ENCODE assay signal across 13 mouse cellular contexts in the genomic region with DNA sequence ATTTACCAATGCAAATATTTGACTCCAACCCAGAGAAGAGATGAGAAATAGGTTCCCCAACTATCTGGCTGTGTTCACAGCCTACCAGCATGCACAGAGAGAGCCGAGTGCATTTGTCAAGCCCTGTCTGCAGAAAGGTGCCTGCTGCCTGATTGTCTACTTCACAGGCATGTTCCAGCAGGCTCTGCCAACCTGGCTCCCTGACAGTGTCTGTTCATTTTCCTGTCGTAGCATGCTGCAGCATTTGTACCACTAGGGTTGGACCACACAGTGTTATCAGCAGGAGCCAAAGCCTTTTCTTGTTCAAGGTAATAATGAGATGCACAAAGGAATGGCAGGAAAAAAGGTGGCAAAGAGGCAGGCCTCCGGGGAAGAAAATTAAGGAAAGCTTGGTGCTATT.
A peak's percentile ranks its signal among the peaks of the same experiment; 100 is the strongest.
DNase-seq lines count a peak whose midpoint lies in the region; ATAC-seq lines count a peak whose summit lies in the region.
"Had no signal": no experiment of that assay in that cellular context is flagged by ENCODE, and none has a peak within 500 bp of the region (broad histone marks: within the 10 kb centered on the region; RNA-seq: fewer than 3 reads in every experiment).

No protein-coding gene starts in this region.

- intact Hi-C loops in heart, postnatal 36 days (cut with DNase I), result no loop called here

- no peaks in the 10 kb centered on the region for H3K27me3 ChIP-seq in embryonic facial prominence, embryonic 14.5 days (replicated peaks; ENCODE audit: control insufficient read depth, insufficient read depth, low read length)
- H3K27me3 ChIP-seq: CH12.LX; neural tube, embryonic 12.5 days had no signal

- ATAC-seq in embryonic facial prominence, embryonic 14.5 days (ENCODE audit: low read depth), result peak; percentile 79; the same call in 1 of the 2 replicates

- no peak overlapping the region for H3K9ac ChIP-seq in embryonic facial prominence, embryonic 14.5 days (ENCODE audit: low read depth, low read length)
- H3K9ac ChIP-seq: liver, embryonic 14.5 days; neural tube, embryonic 12.5 days had no signal

- no peaks in the 10 kb centered on the region for H3K9me3 ChIP-seq in embryonic facial prominence, embryonic 14.5 days (ENCODE audit: control insufficient read depth, low read length)
- H3K9me3 ChIP-seq: neural tube, embryonic 12.5 days had no signal

- no peaks in the 10 kb centered on the region for H3K4me1 ChIP-seq in embryonic facial prominence, embryonic 14.5 days (ENCODE audit: control insufficient read depth, insufficient read depth, low read length)
- H3K4me1 ChIP-seq: neural tube, embryonic 12.5 days had no signal

- no peak overlapping the region for H3K4me2 ChIP-seq in embryonic facial prominence, embryonic 14.5 days (ENCODE audit: low read depth, low read length)
- H3K4me2 ChIP-seq: neural tube, embryonic 12.5 days had no signal

- no peak overlapping the region for H3K4me3 ChIP-seq in embryonic facial prominence, embryonic 14.5 days (ENCODE audit: low read depth, low read length)
- H3K4me3 ChIP-seq: neural tube, embryonic 12.5 days had no signal

- no peaks in the 10 kb centered on the region for H3K36me3 ChIP-seq in embryonic facial prominence, embryonic 14.5 days (ENCODE audit: control insufficient read depth, insufficient read depth, low read length)
- H3K36me3 ChIP-seq: neural tube, embryonic 12.5 days had no signal

- no peak overlapping the region for H3K27ac ChIP-seq in embryonic facial prominence, embryonic 14.5 days (replicated peaks; ENCODE audit: low read depth, low read length)
- H3K27ac ChIP-seq: liver, embryonic 14.5 days; neural tube, embryonic 12.5 days had no signal

- WGBS in embryonic facial prominence, embryonic 14.5 days, result 28% methylated on average over 3 of the region's 3 CpGs

- peak; percentile 36 to 48 for DNase-seq in right cerebral cortex, postnatal 10 days (ENCODE audit: low spot score in 2 of 2)
- no peak for DNase-seq in right cerebral cortex, postnatal 25 days
- peak; percentile 72 for DNase-seq in embryonic facial prominence, embryonic 14.5 days (ENCODE audit: low spot score)
- peak; percentile 74 to 75 for DNase-seq in layer of hippocampus, postnatal 10 days (ENCODE audit: low spot score in 2 of 2)
- peak; percentile 36 for DNase-seq in urinary bladder, postnatal 25 days (ENCODE audit: low spot score)
- no peak for DNase-seq in heart, postnatal 36 days
- DNase-seq in kidney, postnatal 10 days, result no peak
- DNase-seq in adipocyte (ENCODE audit: low spot score), result no peak
- DNase-seq: adrenal gland, postnatal 25 days; kidney, adult 18-20 months had no signal

Comparison
In these comparisons a context has a peak if more than half of its experiments do, and no peak if none do; other contexts are left out.
1. DNase-seq: peak in right cerebral cortex, postnatal 10 days (2 of 2), embryonic facial prominence, embryonic 14.5 days (single experiment), layer of hippocampus, postnatal 10 days (2 of 2) and urinary bladder, postnatal 25 days (single experiment); none in right cerebral cortex, postnatal 25 days (single experiment), heart, postnatal 36 days (0 of 2), kidney, postnatal 10 days (single experiment) and adipocyte (single experiment).